Mouse (Mus musculus) E14TG2a.4 (cell line): ENCODE measurements around the gene Ky.

Experiments
- CTCF ChIP-seq: conservative IDR thresholded peaks from 2 replicates; pipeline ENCODE4 v1.5.1; 2014; ENCODE audit warnings: low read length
- NANOG ChIP-seq: IDR thresholded peaks from 2 replicates; pipeline ENCODE4 v1.6.1; 2014; ENCODE audit warnings: borderline replicate concordance, low read length, mixed read lengths

GRCm38 (mm10) chr9:102572888-102573287 lies 67.3 kb downstream of the Ky start:
- TF ChIP-seq CTCF = no peak
- no peak for TF ChIP-seq NANOG
